Mouse (Mus musculus): ENCODE measurements around the gene Knop1. TPM values are rescaled to one million over a fixed set of nuclear protein-coding genes. Genes with fewer than 3 reads are reported as not detected.

Gene Knop1
- total RNA-seq, 1 experiment from 2014 or later, result 63.8 TPM

DNA sequence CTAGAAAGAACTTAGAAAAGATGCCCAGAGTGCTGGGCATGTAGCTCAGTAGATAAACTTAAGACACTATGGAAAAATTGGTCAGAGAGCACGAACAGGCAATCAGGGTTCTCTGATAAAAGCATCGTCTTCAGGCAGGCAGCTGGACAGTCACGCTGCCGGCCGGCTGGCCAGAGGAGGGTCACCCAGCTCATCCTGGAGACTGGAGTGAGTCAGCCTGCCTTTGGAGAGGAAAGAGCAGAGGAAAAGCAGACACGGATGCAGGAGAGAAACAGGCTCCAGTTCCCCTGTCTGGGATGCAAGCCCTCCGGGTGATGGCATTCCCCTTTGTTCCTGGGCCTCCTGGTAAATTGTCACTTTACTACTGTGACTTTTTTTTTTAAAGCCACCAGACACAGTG, 58.5 kb downstream of the Knop1 start:
- DNase-seq, result no peak

DNA sequence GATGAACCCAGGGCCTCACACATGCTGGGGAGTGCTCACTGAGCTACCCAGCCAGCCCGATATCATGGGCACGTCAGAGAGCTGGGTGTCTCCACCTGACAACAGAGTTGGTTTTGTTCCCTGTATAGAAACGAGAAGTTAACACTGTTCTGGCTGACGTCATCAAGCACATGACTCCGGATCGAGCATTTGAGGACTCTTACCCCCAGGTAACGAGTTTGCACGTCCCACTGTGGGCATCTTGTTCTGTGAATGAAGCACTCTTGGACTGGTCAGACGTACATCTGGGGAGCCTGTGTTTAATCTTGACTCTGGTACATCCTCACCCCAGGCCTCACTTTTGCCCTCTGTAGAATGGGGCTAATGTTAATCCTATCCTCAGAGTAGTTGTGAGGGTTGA, 59.2 kb downstream of the Knop1 start:
- no peak for DNase-seq

DNA sequence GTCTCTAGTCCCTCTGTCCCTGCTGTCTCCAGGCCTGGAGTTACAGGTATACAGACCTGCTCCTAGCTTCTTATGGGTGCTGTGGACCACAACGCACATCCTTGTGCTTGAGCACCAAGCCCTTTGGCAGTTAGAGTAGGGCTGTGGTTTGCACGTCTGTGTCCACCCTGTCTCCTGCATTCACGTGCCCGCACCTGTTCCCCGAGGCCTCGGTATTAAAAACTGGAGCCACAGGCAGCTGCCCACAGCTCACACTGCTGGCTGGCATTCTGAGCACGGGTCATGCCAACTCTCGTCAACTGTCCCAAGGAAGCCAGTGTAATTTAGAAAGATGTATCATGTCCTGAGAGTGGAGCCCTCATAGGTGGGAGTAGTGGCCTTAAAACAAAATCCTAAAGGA, 60.3 kb downstream of the Knop1 start:
- no peak for DNase-seq

DNA sequence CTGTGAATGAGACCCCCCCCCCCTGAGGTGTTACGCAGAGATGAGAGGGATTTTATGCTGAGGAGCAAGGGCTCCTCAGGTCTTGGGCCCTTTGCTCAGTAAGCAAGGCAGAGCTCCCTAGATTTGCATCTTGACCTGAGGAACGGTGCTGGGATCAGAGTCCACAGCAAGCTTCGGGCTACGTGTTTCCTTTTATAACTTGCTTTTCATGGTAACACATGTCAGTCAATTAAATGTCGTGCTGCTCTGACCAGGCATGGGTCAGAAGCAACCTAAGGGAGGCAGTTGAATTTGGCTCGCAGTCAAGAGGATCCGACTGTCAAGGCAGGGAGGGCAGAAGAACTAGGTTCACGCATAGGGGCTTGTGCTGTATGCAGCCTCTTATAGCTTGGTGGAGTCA, 62.2 kb downstream of the Knop1 start:
- no peak for DNase-seq

Other genes with a start within 250 kb of the Knop1 start
- 99.1 and 107 TPM in 2 replicates for gene Gde1, start 150.5 kb downstream of the Knop1 start, total RNA-seq (2021)
- 9.4 and 10.4 TPM in 2 replicates for gene Ccp110, start 143.7 kb downstream of the Knop1 start, total RNA-seq (2021)
- gene Vps35l, start 116.0 kb downstream of the Knop1 start, total RNA-seq (2021), result 62.8 and 76.6 TPM in 2 replicates
- 18.9 and 21.2 TPM in 2 replicates for gene Iqck, start 502 bp downstream of the Knop1 start, total RNA-seq (2021)
- gene Gprc5b, start 139.0 kb upstream of the Knop1 start, total RNA-seq (2021), result 102 and 104 TPM in 2 replicates